Mouse (Mus musculus): ENCODE data around the gene Siah1a.

DNA sequence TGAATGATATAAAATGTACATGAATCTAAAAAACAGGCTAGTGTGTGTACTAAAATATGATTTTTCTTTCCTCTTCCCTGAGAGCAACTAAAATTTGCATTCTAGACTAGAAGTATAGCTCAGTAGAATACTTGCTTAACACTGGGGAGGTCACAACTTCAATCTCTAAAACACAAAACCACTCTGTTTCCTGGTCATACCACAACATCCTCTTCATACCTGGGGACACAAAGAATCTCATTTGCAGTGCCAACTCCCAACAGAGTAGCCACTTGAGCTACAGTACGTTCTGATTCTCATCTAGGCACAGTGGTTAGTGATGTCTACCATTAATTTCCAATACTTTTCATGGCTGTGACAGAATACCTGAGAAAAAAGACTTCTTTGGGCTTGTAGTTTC, 26.4 kb downstream of the Siah1a start:
- TF ChIP-seq CTCF (conservative IDR thresholded peaks at IDR 0.05; ENCODE audit: low read length) (no peak), NANOG (IDR thresholded peaks at IDR 0.05; ENCODE audit: borderline replicate concordance, low read length) (no peak), POU5F1 (IDR thresholded peaks at IDR 0.05; ENCODE audit: borderline replicate concordance, low read length) (no peak)

Measured in E14TG2a.4 (cell line).